Mouse (Mus musculus): Measurements from ENCODE around the gene Nr1d1. TPM values are rescaled to one million over a fixed set of nuclear protein-coding genes. Genes with fewer than 3 reads are reported as not detected.

The Nr1d1 gene
- 8.0 TPM for polyA plus RNA-seq (2014; fragmentation: Illumina TruSeq; extraction: RNeasy Lipid Tissue Mini Kit (QIAGEN cat#74804); ENCODE audit: low read depth, low replicate concordance)

GRCm38 (mm10) chr11:98774582-98775347 lies at the start of gene Nr1d1:
Gene Nr1d1 (minus strand): TSS chr11:98775333.

GRCm38 (mm10) chr11:98804605-98805004 lies 29.5 kb upstream of the Nr1d1 start, which contains the start of gene Casc3:
Gene Casc3 (plus strand): TSS chr11:98804905.

DNA sequence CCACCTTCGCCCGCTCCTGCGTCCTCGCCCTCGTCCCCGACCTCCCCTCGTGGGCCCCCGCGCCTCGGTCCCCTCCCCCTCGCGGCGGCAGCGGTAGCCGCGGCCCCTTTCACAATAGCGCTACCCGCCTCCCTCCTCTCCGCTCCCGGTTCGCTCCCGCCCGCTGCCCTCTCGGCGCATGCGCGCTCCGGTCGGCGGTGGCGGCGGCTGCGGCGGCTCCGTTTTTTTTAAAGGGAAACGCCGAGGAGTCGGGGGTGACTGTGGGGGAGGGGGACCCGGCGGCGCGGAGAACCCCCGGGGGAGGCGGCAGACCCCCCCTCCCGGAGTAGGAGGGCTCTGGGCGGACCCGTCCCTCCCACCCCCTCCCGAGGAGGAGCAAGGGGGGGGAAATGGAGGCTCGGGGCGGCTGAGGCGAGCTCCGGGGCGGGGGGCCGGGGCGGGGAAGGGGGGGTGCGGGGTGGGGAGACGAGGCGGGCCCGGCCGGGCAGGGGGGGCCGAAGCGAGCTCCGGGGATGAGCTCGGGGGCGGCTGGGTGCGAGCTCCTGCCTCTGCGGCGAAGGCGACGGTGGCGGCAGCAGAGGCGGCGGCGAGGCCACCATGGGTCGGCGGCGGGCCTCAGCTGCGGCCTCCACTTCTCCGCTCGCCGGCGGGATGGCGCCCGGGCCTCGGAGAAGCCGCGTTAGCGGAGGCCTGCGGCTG lies 20.0 kb upstream of the Nr1d1 start, which contains the start of gene Msl1:
TSS of gene Msl1 (plus strand) at position 502 of the 699 bp plus-strand sequence.

GRCm38 (mm10) chr11:98740393-98741050 lies 34.6 kb downstream of the Nr1d1 start, which contains the start of gene Thra:
Gene Thra (plus strand): TSS chr11:98740638.

GRCm38 (mm10) chr11:98729119-98729588 lies 46.0 kb downstream of the Nr1d1 start, which contains the start of gene Med24:
Gene Med24 (minus strand): TSS chr11:98729435.

Other genes with a start within 250 kb of the Nr1d1 start
- gene Ikzf3, start 229.3 kb downstream of the Nr1d1 start, polyA plus RNA-seq (2014; fragmentation: Illumina TruSeq; extraction: RNeasy Lipid Tissue Mini Kit (QIAGEN cat#74804); ENCODE audit: low read depth, low replicate concordance) = 0.37 TPM
- gene Zpbp2, start 224.2 kb downstream of the Nr1d1 start, polyA plus RNA-seq (2014; fragmentation: Illumina TruSeq; extraction: RNeasy Lipid Tissue Mini Kit (QIAGEN cat#74804); ENCODE audit: low read depth, low replicate concordance) = 0.32 TPM
- 17.5 TPM for gene Ormdl3, start 188.0 kb downstream of the Nr1d1 start, polyA plus RNA-seq (2014; fragmentation: Illumina TruSeq; extraction: RNeasy Lipid Tissue Mini Kit (QIAGEN cat#74804); ENCODE audit: low read depth, low replicate concordance)
- not detected for gene Lrrc3c, start 177.0 kb downstream of the Nr1d1 start, polyA plus RNA-seq (2014; fragmentation: Illumina TruSeq; extraction: RNeasy Lipid Tissue Mini Kit (QIAGEN cat#74804); ENCODE audit: low read depth, low replicate concordance)
- gene Gm12355, start 149.7 kb downstream of the Nr1d1 start, polyA plus RNA-seq (2014; fragmentation: Illumina TruSeq; extraction: RNeasy Lipid Tissue Mini Kit (QIAGEN cat#74804); ENCODE audit: low read depth, low replicate concordance) = not detected
- not detected for gene Gsdma3, start 149.0 kb downstream of the Nr1d1 start, polyA plus RNA-seq (2014; fragmentation: Illumina TruSeq; extraction: RNeasy Lipid Tissue Mini Kit (QIAGEN cat#74804); ENCODE audit: low read depth, low replicate concordance)
- not detected for gene Gsdma2, start 128.6 kb downstream of the Nr1d1 start, polyA plus RNA-seq (2014; fragmentation: Illumina TruSeq; extraction: RNeasy Lipid Tissue Mini Kit (QIAGEN cat#74804); ENCODE audit: low read depth, low replicate concordance)
- gene Gsdma, start 111.0 kb downstream of the Nr1d1 start, polyA plus RNA-seq (2014; fragmentation: Illumina TruSeq; extraction: RNeasy Lipid Tissue Mini Kit (QIAGEN cat#74804); ENCODE audit: low read depth, low replicate concordance) = not detected
- gene Psmd3, start 92.8 kb downstream of the Nr1d1 start, polyA plus RNA-seq (2014; fragmentation: Illumina TruSeq; extraction: RNeasy Lipid Tissue Mini Kit (QIAGEN cat#74804); ENCODE audit: low read depth, low replicate concordance) = 16.6 TPM
- gene Csf3, start 74.1 kb downstream of the Nr1d1 start, polyA plus RNA-seq (2014; fragmentation: Illumina TruSeq; extraction: RNeasy Lipid Tissue Mini Kit (QIAGEN cat#74804); ENCODE audit: low read depth, low replicate concordance) = not detected
- gene Med24, start 45.9 kb downstream of the Nr1d1 start, polyA plus RNA-seq (2014; fragmentation: Illumina TruSeq; extraction: RNeasy Lipid Tissue Mini Kit (QIAGEN cat#74804); ENCODE audit: low read depth, low replicate concordance) = 2.0 TPM
- 1.7 TPM for gene Thra, start 34.7 kb downstream of the Nr1d1 start, polyA plus RNA-seq (2014; fragmentation: Illumina TruSeq; extraction: RNeasy Lipid Tissue Mini Kit (QIAGEN cat#74804); ENCODE audit: low read depth, low replicate concordance)
- gene Msl1, start 20.2 kb upstream of the Nr1d1 start, polyA plus RNA-seq (2014; fragmentation: Illumina TruSeq; extraction: RNeasy Lipid Tissue Mini Kit (QIAGEN cat#74804); ENCODE audit: low read depth, low replicate concordance) = 35.5 TPM
- 8.3 TPM for gene Casc3, start 29.6 kb upstream of the Nr1d1 start, polyA plus RNA-seq (2014; fragmentation: Illumina TruSeq; extraction: RNeasy Lipid Tissue Mini Kit (QIAGEN cat#74804); ENCODE audit: low read depth, low replicate concordance)
- gene Rapgefl1, start 61.5 kb upstream of the Nr1d1 start, polyA plus RNA-seq (2014; fragmentation: Illumina TruSeq; extraction: RNeasy Lipid Tissue Mini Kit (QIAGEN cat#74804); ENCODE audit: low read depth, low replicate concordance) = not detected
- 4.0 TPM for gene Wipf2, start 88.3 kb upstream of the Nr1d1 start, polyA plus RNA-seq (2014; fragmentation: Illumina TruSeq; extraction: RNeasy Lipid Tissue Mini Kit (QIAGEN cat#74804); ENCODE audit: low read depth, low replicate concordance)
- gene Cdc6, start 132.5 kb upstream of the Nr1d1 start, polyA plus RNA-seq (2014; fragmentation: Illumina TruSeq; extraction: RNeasy Lipid Tissue Mini Kit (QIAGEN cat#74804); ENCODE audit: low read depth, low replicate concordance) = 0.08 TPM
- gene Rara, start 152.5 kb upstream of the Nr1d1 start, polyA plus RNA-seq (2014; fragmentation: Illumina TruSeq; extraction: RNeasy Lipid Tissue Mini Kit (QIAGEN cat#74804); ENCODE audit: low read depth, low replicate concordance) = 1.1 TPM
- not detected for gene Gjd3, start 207.7 kb upstream of the Nr1d1 start, polyA plus RNA-seq (2014; fragmentation: Illumina TruSeq; extraction: RNeasy Lipid Tissue Mini Kit (QIAGEN cat#74804); ENCODE audit: low read depth, low replicate concordance)
- gene Top2a, start 248.9 kb upstream of the Nr1d1 start, polyA plus RNA-seq (2014; fragmentation: Illumina TruSeq; extraction: RNeasy Lipid Tissue Mini Kit (QIAGEN cat#74804); ENCODE audit: low read depth, low replicate concordance) = 0.58 TPM

All from liver, adult 10 weeks (tissue).